Mouse (Mus musculus): ENCODE data around the gene Srsf3. TPM values are rescaled to one million over a fixed set of nuclear protein-coding genes. Genes with fewer than 3 reads are reported as not detected.

Gene Srsf3
- polyA plus RNA-seq, 1 experiment: 330 TPM

DNA sequence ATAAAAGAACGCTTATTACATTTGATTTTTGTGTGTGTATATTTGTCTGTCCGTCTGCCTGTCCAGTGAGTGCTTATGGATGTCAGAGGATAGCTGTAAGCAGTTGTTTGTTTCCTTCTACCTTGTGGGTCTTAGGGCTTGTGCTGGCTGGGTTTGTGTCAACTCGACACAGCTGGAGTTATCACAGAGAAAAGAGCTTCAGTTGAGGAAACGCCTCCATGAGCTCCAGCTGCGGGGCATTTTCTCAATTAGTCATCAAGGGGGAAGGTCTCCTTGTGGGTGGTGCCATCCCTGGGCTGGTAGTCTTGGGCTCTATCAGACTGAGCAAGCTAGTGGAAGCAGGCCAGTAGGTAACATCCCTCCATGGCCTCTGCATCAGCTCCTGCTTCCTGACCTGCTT, 35.4 kb downstream of the Srsf3 start:
- TF ChIP-seq CTCF (IDR thresholded peaks at IDR 0.05; ENCODE audit: borderline replicate concordance, extremely low read depth, insufficient read depth, insufficient read length) (no peak), POLR2A (IDR thresholded peaks at IDR 0.05; ENCODE audit: borderline replicate concordance, extremely low read depth, insufficient read depth, insufficient read length, poor library complexity, severe bottlenecking) (no peak)
- DNase-seq (ENCODE audit: low read depth): no peak

DNA sequence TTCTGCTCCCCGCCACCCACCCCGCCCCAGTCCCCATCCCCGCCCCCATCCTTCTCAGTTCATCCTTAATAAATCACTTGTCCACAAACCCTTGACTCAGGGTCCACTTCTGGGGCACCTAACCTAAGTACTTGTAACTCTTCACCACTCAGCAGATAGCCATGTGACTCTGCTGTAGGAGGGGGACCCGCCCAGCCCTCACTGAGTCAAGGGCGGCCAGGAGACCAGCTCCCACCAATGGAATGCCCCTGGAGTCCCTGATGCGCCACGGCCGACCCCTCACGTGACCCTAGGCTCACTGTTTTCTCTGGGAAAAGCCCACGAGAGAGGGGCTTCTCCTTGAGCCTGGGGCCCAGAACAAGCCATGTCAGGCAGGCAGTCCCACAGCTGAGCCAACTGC, 36.6 kb downstream of the Srsf3 start:
- no peak for DNase-seq (ENCODE audit: low read depth)
- TF ChIP-seq CTCF (IDR thresholded peaks at IDR 0.05; ENCODE audit: borderline replicate concordance, extremely low read depth, insufficient read depth, insufficient read length): no peak

DNA sequence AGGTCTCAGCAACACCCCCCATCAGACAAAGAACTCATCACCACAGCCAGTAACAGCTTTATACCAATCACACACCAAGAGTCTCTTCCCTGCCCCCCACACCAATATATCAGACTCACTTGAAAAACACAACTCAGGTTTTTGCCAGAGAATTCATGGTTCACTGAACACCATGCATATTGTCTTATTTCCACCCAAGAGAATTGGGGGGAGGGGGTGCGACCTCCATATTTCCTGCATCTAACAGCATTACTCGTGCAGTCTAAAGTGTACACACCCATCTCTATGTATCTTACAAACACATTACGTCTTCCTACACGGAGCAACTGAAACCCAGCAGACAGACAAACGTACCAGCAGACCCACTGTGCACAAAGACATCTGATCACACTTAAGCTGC, 39.4 kb downstream of the Srsf3 start:
- TF ChIP-seq POLR2A (IDR thresholded peaks at IDR 0.05; ENCODE audit: borderline replicate concordance, extremely low read depth, insufficient read depth, insufficient read length, poor library complexity, severe bottlenecking): no peak
- TF ChIP-seq CTCF (IDR thresholded peaks at IDR 0.05; ENCODE audit: borderline replicate concordance, extremely low read depth, insufficient read depth, insufficient read length): no peak

DNA sequence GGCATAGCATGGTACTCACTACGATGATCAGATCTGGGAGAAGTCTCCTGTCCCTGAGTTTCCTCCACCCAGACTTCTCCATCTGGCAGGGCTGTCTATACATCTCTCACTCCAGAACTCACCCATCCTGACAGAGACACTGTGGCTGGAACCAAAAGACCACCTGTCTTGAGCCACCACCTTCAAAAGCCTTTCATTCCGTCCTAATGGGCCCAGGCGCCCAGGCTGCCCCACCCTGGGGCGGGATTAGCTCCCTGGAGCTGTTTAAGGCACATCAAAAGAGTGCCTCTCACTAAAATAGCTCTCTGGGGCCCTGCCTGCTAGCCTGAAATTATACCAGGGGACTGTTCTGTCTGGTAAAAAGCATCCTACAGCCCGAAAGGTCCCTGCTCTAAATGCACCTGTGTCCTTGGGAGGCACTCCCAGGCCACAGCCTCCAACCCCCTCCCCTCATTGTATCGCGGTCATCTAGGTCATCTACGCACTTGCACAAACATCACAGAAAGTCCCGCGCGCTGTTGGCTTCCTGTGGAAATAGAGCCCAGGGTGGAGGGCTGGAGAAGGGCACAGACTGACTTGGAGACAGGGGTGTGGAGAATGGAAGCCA, 40.4 kb downstream of the Srsf3 start:
- TF ChIP-seq CTCF (IDR thresholded peaks at IDR 0.05; ENCODE audit: borderline replicate concordance, extremely low read depth, insufficient read depth, insufficient read length): no peak
- no peak for TF ChIP-seq POLR2A (IDR thresholded peaks at IDR 0.05; ENCODE audit: borderline replicate concordance, extremely low read depth, insufficient read depth, insufficient read length, poor library complexity, severe bottlenecking)
- no peak for DNase-seq (ENCODE audit: low read depth)

More for the DNA sequence above, 39.4 kb downstream of the Srsf3 start:
- no peak for DNase-seq (ENCODE audit: low read depth)

DNA sequence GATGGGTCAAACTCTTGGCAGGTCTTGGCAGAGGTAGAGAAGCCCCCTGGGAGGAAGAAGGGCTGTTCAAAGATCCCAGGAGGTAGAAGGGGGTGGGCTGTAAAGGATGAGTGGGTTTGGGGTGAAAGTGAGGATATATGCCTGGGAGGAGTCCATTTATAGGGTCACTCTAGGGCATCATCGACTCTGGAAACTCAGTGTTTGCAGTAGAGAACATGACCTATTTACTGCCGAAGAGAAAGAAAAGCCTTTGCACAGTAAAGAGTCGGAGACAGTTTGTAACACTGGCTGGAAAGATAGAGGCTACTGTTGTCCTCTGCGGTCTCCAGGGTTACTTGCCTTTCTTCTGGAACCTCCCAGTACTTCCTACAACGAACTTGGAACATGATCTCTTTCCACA, 40.9 kb downstream of the Srsf3 start:
- TF ChIP-seq POLR2A (IDR thresholded peaks at IDR 0.05; ENCODE audit: borderline replicate concordance, extremely low read depth, insufficient read depth, insufficient read length, poor library complexity, severe bottlenecking) (no peak), CTCF (IDR thresholded peaks at IDR 0.05; ENCODE audit: borderline replicate concordance, extremely low read depth, insufficient read depth, insufficient read length) (no peak)
- DNase-seq (ENCODE audit: low read depth): no peak

DNA sequence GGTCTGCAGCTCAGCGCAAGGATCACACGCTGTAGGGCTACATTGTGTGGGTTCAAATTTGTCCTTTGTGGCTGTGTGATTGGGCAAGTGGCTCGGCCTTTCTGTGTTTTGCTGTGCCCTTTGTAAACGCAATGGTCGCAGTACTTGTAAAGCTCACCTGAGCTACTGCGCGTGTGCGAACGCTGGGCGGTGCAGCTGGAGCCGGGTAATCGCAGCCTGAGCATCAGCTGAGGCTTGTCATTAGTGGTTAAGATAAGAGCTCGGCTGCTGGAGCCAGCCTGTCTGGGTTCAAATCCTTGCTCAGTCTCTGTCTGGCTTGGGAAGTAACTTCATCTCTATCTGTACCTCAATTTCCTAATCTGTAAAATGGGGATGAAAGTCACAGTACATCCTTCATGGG, 41.7 kb downstream of the Srsf3 start:
- no peak for DNase-seq (ENCODE audit: low read depth)
- TF ChIP-seq POLR2A (IDR thresholded peaks at IDR 0.05; ENCODE audit: borderline replicate concordance, extremely low read depth, insufficient read depth, insufficient read length, poor library complexity, severe bottlenecking): no peak

DNA sequence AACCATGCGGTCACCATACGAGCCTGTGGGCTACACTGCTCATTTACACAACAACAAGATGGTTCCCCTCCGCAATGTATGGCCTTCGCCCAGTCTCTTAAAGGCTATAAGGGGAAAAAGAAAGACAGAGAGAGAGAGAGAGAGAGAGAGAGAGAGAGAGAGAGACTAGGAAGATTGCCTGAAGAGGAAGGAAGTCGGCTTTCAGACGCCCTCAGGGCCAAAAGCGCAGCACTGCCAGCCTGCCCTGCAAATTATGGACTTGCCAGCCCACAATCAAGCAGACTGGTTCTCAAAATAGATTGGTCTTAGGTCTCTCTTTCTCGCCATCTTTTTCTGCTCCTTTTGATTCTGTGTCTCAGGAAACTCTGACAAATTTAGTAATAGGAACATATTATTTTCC, 43.8 kb downstream of the Srsf3 start:
- TF ChIP-seq POLR2A (IDR thresholded peaks at IDR 0.05; ENCODE audit: borderline replicate concordance, extremely low read depth, insufficient read depth, insufficient read length, poor library complexity, severe bottlenecking): no peak
- DNase-seq (ENCODE audit: low read depth): no peak

DNA sequence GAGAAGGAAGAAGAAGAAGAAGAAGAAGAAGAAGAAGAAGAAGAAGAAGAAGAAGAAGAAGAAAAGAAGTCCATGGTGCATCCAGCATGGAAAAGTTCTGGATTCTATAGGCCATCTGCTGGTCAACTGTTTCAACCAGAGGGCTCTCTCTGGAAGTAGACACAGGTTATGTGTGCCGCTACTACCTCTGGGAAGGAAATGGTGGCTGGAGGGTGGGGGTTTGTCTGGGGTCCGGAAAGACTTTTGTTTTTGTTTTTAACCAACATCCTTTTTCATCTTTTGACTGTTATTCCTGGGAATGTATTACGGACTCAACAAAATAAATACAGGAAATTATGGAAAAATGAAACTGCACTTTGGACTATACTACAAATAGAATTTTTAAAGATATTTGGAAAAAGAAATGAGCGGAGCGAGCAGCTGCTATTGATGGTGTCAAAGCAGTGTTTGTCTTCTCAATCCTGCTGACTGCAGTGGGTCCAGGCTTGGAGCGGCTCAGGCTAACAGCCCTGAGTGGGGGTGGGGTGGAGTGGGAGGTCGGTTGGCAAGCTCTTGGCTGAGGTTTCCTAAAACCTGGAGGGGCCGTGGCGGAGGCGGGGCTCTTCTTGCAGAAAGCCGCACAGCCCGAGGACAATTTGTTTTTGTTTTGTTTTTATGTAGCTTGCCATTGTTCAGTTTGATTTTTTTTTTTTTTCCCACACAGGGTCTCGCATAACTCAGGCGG, 45.5 kb downstream of the Srsf3 start:
- TF ChIP-seq CTCF (IDR thresholded peaks at IDR 0.05; ENCODE audit: borderline replicate concordance, extremely low read depth, insufficient read depth, insufficient read length) (no peak), POLR2A (IDR thresholded peaks at IDR 0.05; ENCODE audit: borderline replicate concordance, extremely low read depth, insufficient read depth, insufficient read length, poor library complexity, severe bottlenecking) (no peak)

DNA sequence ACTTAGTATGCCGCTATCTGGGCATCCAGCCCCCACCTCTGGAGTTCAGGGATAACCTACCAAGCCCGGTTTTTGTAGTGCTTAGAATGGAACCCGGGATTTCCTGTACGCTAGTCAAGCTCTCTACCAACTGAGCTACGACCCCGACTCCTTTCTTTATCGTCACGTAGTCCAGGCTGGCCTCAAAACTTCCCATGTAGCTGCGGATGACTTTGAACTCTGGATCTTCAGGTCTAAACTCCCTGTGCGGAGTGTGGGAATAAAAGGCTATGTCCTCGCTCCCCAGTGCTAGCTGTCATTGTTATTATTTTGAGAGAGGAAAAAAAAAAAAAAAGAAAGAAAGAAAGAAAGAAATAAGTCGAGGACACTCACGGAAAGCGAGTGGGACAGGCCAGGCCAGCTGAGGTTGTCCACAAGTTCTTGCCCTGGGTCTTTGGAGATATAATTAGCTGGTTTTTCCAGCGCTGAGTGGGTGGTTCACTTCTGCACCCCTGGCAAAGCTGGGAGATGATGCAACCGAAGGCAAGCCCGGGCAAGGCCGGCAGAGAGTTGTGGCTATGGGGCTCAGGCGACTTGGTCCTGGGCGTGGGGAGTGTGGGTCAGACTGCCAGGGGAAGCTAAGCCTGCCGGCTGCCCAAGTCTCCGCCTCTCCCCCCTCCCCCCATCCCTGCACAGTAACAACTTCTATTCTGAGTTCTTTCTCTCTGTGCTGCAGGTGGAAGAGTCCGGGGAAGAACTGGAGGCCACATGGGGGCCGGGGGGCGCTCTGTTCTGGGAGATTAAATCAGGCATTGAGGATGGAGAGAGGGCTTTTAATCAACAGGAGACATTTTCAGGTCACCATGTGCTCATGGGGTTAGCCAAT, 46.3 kb downstream of the Srsf3 start:
- TF ChIP-seq POLR2A (IDR thresholded peaks at IDR 0.05; ENCODE audit: borderline replicate concordance, extremely low read depth, insufficient read depth, insufficient read length, poor library complexity, severe bottlenecking) (no peak), CTCF (IDR thresholded peaks at IDR 0.05; ENCODE audit: borderline replicate concordance, extremely low read depth, insufficient read depth, insufficient read length) (no peak)
- peak; percentile 58 for DNase-seq (ENCODE audit: low read depth)

More for the DNA sequence above, 45.5 kb downstream of the Srsf3 start:
- peak; percentile 83 for DNase-seq (ENCODE audit: low read depth)

DNA sequence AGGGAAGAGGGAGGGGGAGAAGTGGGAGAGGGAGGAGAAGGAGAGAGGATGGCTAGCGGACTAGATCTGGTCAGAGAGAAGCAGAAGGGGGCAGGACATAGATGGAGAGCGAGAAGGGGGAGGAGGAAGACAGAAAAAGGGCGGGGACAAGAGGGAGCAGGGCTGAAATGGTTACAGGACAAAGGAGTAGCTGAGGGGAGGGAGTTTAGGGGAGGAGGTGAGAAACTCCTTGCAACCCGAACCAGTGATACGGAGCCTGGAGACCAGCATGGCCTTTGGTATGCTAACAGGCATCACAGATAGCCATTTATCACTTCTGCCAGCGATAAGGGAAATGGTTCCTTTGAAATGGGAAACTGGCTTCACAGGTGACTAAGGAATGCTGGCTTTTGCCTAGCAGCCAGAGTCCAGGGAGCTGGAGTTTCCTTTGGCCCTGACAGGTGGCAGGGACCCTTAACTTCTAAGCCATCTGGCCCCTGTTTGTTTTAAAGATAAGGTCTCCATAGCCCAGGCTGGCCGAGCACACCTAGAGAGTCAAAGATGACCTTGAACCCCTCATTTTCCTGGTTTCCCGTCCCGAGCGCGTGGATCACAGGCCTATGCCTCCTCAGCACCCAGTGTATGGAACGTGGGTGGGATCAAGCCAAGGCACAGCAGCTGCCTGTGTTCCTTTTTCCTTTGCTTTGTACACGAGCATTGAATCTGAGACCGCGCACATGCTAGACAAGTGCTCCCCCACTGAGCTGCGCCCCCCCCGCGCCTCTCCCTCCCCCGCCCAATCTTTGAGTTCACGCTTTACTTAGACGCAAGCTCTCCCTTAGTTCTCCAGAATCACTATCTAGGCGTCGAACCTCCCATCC, 48.6 kb downstream of the Srsf3 start:
- peak; percentile 47 for DNase-seq (ENCODE audit: low read depth)
- TF ChIP-seq CTCF (IDR thresholded peaks at IDR 0.05; ENCODE audit: borderline replicate concordance, extremely low read depth, insufficient read depth, insufficient read length): no peak
- TF ChIP-seq POLR2A (IDR thresholded peaks at IDR 0.05; ENCODE audit: borderline replicate concordance, extremely low read depth, insufficient read depth, insufficient read length, poor library complexity, severe bottlenecking): no peak

Data from brain, embryonic 14.5 days (tissue).